Mouse (Mus musculus) ES-E14 (cell line): ENCODE data around the gene Tmprss9.

Experiments used
- CHD2 ChIP-seq: IDR thresholded peaks from 2 replicates; pipeline ENCODE4 v1.6.1; 2014; ENCODE audit warnings: mild to moderate bottlenecking, low read depth, low read length, inconsistent platforms
- HCFC1 ChIP-seq: IDR thresholded peaks from 2 replicates; pipeline ENCODE4 v1.6.1; 2012; ENCODE audit warnings: low read length, inconsistent platforms, borderline replicate concordance; ENCODE audit not compliant: insufficient read depth
- ZNF384 ChIP-seq: IDR thresholded peaks from 2 replicates; pipeline ENCODE4 v1.6.1; 2012; ENCODE audit warnings: low read depth, low read length, inconsistent platforms

- TF ChIP-seq HCFC1: no peak
- no peak for TF ChIP-seq ZNF384
- TF ChIP-seq CHD2: no peak
Measured at GRCm38 (mm10) chr10:80845732-80846131, 25.9 kb upstream of the Tmprss9 start.
